Mouse (Mus musculus) hindbrain, embryonic 14.5 days (tissue): Measurements from ENCODE around the gene Siglec1. TPM values are rescaled to one million over a fixed set of nuclear protein-coding genes. Genes with fewer than 3 reads are reported as not detected.

Experiments used
- ATAC-seq: fragments of 200-750 bp; cut with Nextera tagmentation; 2 replicates; pipeline ENCODE4 v1.8.0; 2017; ENCODE audit warnings: moderate number of reproducible peaks, mild to moderate bottlenecking, moderate TSS enrichment, moderate library complexity; ENCODE audit not compliant: low FRiP score
- DNase-seq: peaks from one replicate; pipeline ENCODE4 v3.0.0-alpha.2; 2015; ENCODE audit warnings: low spot score
- H3K27ac ChIP-seq: fragments of 300-500 bp; sonication (generic); 2 replicates; pipeline ENCODE4 v1.5.1; 2014; ENCODE audit warnings: mild to moderate bottlenecking, moderate library complexity
- H3K27me3 ChIP-seq: fragments of 300-500 bp; sonication (generic); 2 replicates; pipeline ENCODE4 v1.6.1; 2014; ENCODE audit warnings: mild to moderate bottlenecking, low read length, mixed read lengths; ENCODE audit not compliant: control insufficient read depth, insufficient read depth
- H3K36me3 ChIP-seq: fragments of 300-500 bp; sonication (generic); replicated peaks from 2 replicates; pipeline ENCODE4 v1.6.1; 2014; ENCODE audit not compliant: control insufficient read depth, insufficient read depth
- H3K4me1 ChIP-seq: fragments of 300-500 bp; sonication (generic); replicated peaks from 2 replicates; pipeline ENCODE4 v1.6.1; 2014; ENCODE audit warnings: antibody characterized with exemption, low read length, mixed read lengths; ENCODE audit not compliant: control insufficient read depth, insufficient read depth
- H3K4me2 ChIP-seq: fragments of 300-500 bp; sonication (generic); replicated peaks from 2 replicates; pipeline ENCODE4 v1.6.1; 2014; ENCODE audit warnings: mild to moderate bottlenecking, moderate library complexity
- H3K4me3 ChIP-seq: fragments of 300-500 bp; sonication (generic); replicated peaks from 2 replicates; pipeline ENCODE4 v1.5.1; 2014; ENCODE audit warnings: mild to moderate bottlenecking, low read length
- H3K9ac ChIP-seq: fragments of 300-500 bp; sonication (generic); 2 replicates; pipeline ENCODE4 v1.6.1; 2014
- H3K9me3 ChIP-seq: fragments of 300-500 bp; sonication (generic); 2 replicates; pipeline ENCODE4 v1.6.1; 2016; ENCODE audit warnings: low read length; ENCODE audit not compliant: control insufficient read depth
- WGBS: fragments of 180-500 bp; shearing (Covaris S2); extraction: QIAGEN DNeasy Blood & Tissue Kit; methylation state at CpG from one replicate; pipeline ENCODE4 v1.1.7; 2014; 5-methylcytosine and 5-hydroxymethylcytosine counted together
- polyA plus RNA-seq: library from polyadenylated mRNA; unstranded; fragments of >200 nt; fragmentation: Nextera tagmentation; extraction: Ambion mirVana; gene quantifications from 2 replicates; pipeline ENCODE4 v1.2.1, GENCODE M21; 2014

Gene Siglec1
- polyA plus RNA-seq, 1 experiment from 2014 or later: 0.39 TPM

DNA sequence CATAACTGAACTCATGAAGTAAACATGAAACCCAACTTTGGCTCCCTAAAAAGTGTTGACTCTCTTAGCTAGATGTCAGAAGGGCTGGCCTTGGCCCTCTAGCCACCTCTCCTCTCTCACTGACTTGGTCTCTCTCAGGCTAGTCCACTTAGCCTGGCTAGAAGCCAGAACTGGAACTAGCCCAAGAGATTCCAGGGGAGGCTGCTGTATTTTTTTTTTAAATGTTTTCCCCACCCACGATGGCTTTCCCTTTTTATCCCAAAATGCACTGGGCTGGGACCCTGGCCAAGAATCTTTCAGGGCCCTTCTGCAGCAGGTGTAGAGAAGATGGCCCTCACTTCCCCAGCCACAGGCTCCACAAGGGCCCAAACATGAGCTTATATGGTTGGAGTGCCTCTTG, 27.2 kb downstream of the Siglec1 start:
- no peak for ATAC-seq
- H3K4me3 ChIP-seq: no peak overlapping the region
- peaks cover 11% of the 10 kb centered on the region for H3K4me1 ChIP-seq
- H3K9ac ChIP-seq: no peak overlapping the region
- H3K27me3 ChIP-seq: peaks cover 43% of the 10 kb centered on the region
- DNase-seq: no peak
- H3K27ac ChIP-seq: no peak overlapping the region
- WGBS: 65% methylated on average over 1 of the region's 1 CpGs
- H3K9me3 ChIP-seq: no peaks in the 10 kb centered on the region
- no peak overlapping the region for H3K4me2 ChIP-seq
- H3K36me3 ChIP-seq: no peaks in the 10 kb centered on the region

GRCm38 (mm10) chr2:131058672-131059071, 27.9 kb downstream of the Siglec1 start:
- 95% methylated on average over 8 of the region's 8 CpGs for WGBS
- H3K27me3 ChIP-seq: peaks cover 47% of the 10 kb centered on the region
- no peak overlapping the region for H3K27ac ChIP-seq
- H3K9me3 ChIP-seq: no peaks in the 10 kb centered on the region
- ATAC-seq: no peak
- no peak for DNase-seq
- no peak overlapping the region for H3K4me3 ChIP-seq
- no peak overlapping the region for H3K4me2 ChIP-seq
- H3K9ac ChIP-seq: no peak overlapping the region
- H3K36me3 ChIP-seq: no peaks in the 10 kb centered on the region
- peaks cover 18% of the 10 kb centered on the region for H3K4me1 ChIP-seq

GRCm38 (mm10) chr2:131056191-131056590, 30.4 kb downstream of the Siglec1 start:
- DNase-seq (peak; percentile 61), ATAC-seq (no peak)
- WGBS: 2% methylated on average over 10 of the region's 10 CpGs
- Histone ChIP-seq H3K9ac (no peak overlapping the region), H3K4me2 (no peak overlapping the region), H3K27ac (no peak overlapping the region), H3K9me3 (no peaks in the 10 kb centered on the region), H3K4me3 (no peak overlapping the region), H3K36me3 (no peaks in the 10 kb centered on the region), H3K27me3 (peaks cover 49% of the 10 kb centered on the region), H3K4me1 (peaks cover 20% of the 10 kb centered on the region)

DNA sequence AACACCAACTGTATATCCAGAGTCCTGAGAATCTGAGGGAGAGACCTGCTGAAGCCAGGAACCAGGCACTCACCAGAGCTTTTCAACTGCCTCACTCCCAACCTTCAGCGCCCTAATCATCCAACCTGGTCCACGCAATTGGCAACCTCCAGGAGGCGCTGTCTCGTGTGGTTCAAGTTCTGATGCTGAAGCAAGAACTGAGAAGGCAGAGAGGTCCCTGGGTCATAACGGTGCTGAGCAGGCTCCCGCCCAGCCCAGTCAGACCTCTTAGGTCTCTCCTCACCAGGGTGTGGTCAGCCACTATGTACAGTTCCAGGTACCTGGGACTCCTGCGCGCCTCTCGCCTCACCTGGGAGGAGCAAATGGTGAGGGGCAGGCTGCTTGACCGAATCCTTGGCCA, 30.9 kb downstream of the Siglec1 start:
- WGBS: 3% methylated on average over 10 of the region's 10 CpGs
- Histone ChIP-seq H3K27me3 (peaks cover 49% of the 10 kb centered on the region), H3K36me3 (no peaks in the 10 kb centered on the region), H3K9ac (no peak overlapping the region), H3K27ac (no peak overlapping the region), H3K4me1 (peaks cover 20% of the 10 kb centered on the region), H3K4me3 (no peak overlapping the region), H3K9me3 (no peaks in the 10 kb centered on the region), H3K4me2 (no peak overlapping the region)
- peak; percentile 12; the same call in 1 of the 2 replicates for ATAC-seq
- DNase-seq: peak; percentile 54

GRCm38 (mm10) chr2:131054646-131055264, 31.8 kb downstream of the Siglec1 start:
- Histone ChIP-seq H3K27me3 (peaks cover 49% of the 10 kb centered on the region), H3K4me1 (peaks cover 20% of the 10 kb centered on the region), H3K4me2 (peak overlapping the region; percentile 56), H3K27ac (no peak overlapping the region), H3K4me3 (peak overlapping the region; percentile 33), H3K36me3 (no peaks in the 10 kb centered on the region), H3K9me3 (no peaks in the 10 kb centered on the region), H3K9ac (peak overlapping the region; percentile 42)
- ATAC-seq (peak; percentile 10; the same call in 1 of the 2 replicates), DNase-seq (no peak)
- WGBS: 3% methylated on average over 21 of the region's 21 CpGs

DNA sequence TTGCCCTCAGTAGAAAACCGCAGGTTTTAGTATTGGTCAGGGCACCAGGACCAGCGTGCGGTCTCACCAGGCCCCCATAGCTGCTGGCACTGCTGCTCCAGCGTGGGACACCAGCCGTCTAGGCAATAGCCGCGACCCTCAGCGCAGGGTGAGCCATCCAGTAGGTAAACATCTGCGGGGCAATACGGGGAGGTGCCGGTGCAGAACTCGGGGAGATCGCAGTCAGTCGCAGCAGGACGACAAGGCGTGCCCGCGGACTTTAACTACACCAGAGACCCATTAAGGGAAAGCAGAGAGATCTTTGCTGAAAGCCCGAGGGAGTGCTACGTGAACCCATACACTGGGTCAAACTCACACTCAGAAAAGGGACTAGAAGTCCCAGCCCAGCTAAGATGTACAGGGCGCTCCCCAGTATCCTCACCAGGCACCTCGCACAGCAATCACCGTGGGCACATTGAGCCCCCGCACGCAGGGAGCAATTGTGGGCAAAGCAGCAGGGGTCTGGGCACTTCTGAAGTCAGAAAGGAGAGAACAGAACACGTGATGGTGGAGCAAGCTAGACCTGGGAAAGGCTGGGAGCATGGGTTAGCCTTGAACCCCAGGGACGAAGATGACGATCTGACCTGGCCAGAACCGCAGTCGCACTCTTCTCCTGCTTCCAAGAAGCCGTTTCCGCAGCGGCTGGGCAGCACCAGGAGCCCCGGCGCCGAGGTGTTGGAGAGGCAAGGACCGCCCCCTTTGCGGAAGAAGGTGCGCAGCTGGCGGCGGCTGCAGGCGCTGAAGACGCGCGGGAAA, 32.5 kb downstream of the Siglec1 start:
- H3K4me2 ChIP-seq: peak overlapping the region; percentile 56
- WGBS: 1% methylated on average over 45 of the region's 45 CpGs
- H3K36me3 ChIP-seq: no peaks in the 10 kb centered on the region
- peak; percentile 31 for DNase-seq
- no peak overlapping the region for H3K27ac ChIP-seq
- H3K4me3 ChIP-seq: peak overlapping the region; percentile 33
- ATAC-seq: no peak
- no peaks in the 10 kb centered on the region for H3K9me3 ChIP-seq
- H3K27me3 ChIP-seq: peaks cover 49% of the 10 kb centered on the region
- H3K4me1 ChIP-seq: peaks cover 16% of the 10 kb centered on the region
- H3K9ac ChIP-seq: peak overlapping the region; percentile 42

DNA sequence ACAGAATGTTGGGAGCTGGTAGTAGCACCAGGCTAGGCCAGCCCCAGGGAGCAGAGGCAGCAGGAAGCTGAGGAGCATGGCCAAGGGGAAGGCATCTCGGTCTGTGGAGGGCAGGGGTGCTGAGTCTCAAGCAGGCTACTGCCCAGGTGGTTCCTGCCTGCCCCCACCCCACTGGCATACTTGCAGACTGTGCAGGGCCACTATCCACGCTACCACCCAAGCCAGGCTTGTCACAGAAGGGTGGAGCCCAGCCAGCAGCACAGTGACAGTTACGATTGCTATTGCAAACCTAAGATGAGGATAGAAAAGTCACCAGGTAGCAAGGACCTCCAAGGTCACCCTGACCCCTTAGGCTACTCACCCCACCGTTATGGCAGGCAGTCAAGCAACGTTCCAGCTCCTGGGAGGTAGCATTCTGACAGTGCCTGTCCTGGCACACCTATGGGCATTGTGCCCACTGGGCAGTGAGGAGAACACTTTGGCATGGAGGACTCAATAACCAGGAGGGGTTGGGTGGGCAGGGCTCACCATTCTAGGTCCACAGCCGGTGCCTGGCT, 33.6 kb downstream of the Siglec1 start:
- Histone ChIP-seq H3K4me1 (peaks cover 16% of the 10 kb centered on the region), H3K9me3 (no peaks in the 10 kb centered on the region), H3K36me3 (no peaks in the 10 kb centered on the region), H3K4me3 (no peak overlapping the region), H3K27me3 (peaks cover 49% of the 10 kb centered on the region), H3K4me2 (no peak overlapping the region), H3K9ac (no peak overlapping the region), H3K27ac (no peak overlapping the region)
- ATAC-seq (no peak), DNase-seq (no peak)
- WGBS: 64% methylated on average over 6 of the region's 6 CpGs

- H3K4me3 ChIP-seq: no peak overlapping the region
- DNase-seq (no peak), ATAC-seq (no peak)
- H3K27ac ChIP-seq: no peak overlapping the region
- peaks cover 16% of the 10 kb centered on the region for H3K4me1 ChIP-seq
- no peaks in the 10 kb centered on the region for H3K9me3 ChIP-seq
- no peak overlapping the region for H3K9ac ChIP-seq
- no peaks in the 10 kb centered on the region for H3K36me3 ChIP-seq
- no peak overlapping the region for H3K4me2 ChIP-seq
- H3K27me3 ChIP-seq: peaks cover 49% of the 10 kb centered on the region
- WGBS: 66% methylated on average over 5 of the region's 5 CpGs
Observed at GRCm38 (mm10) chr2:131052043-131052442, 34.5 kb downstream of the Siglec1 start.

DNA sequence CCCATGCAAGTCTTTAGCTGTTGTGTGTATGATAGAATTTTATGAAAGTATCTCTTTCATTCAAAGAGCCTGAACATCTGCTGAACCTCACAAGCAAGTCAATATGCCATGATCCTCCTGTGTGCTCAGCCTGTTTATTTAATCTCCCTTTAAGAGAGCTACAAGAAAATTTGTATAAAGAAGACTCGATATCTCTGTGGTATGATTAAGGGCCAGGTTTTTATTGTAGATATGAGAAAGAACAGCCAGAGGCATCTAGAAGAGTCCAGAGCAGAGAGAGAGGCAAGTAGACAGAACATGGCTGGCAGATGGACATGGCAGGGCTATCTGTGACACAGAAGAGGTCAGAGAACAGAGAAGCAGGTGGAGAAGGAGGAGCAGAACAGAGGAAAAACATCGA, 40.5 kb downstream of the Siglec1 start:
- 90% methylated on average over 2 of the region's 2 CpGs for WGBS
- H3K9ac ChIP-seq: no peak overlapping the region
- no peak overlapping the region for H3K4me3 ChIP-seq
- ATAC-seq (no peak), DNase-seq (no peak)
- H3K9me3 ChIP-seq: no peaks in the 10 kb centered on the region
- no peak overlapping the region for H3K4me2 ChIP-seq
- no peaks in the 10 kb centered on the region for H3K4me1 ChIP-seq
- H3K27me3 ChIP-seq: peaks cover 16% of the 10 kb centered on the region
- no peaks in the 10 kb centered on the region for H3K36me3 ChIP-seq
- no peak overlapping the region for H3K27ac ChIP-seq
